Mouse (Mus musculus) cerebellum, adult 2 months (tissue): Measurements from ENCODE around the gene Abhd16a. TPM values are rescaled to one million over a fixed set of nuclear protein-coding genes. Genes with fewer than 3 reads are reported as not detected.

ENCODE experiments used
- DNase-seq, 2 experiments: peaks; one replicate each; pipeline ENCODE4 v3.0.0; 2021
- H3K27ac ChIP-seq: fragments of 200-500 bp; 2 replicates; pipeline ENCODE4 v1.5.1; 2012; ENCODE audit warnings: low read length, control low read depth, inconsistent platforms; ENCODE audit not compliant: insufficient read depth
- H3K27me3 ChIP-seq: fragments of 200-500 bp; 2 replicates; pipeline ENCODE4 v1.6.1; 2012; ENCODE audit warnings: inconsistent platforms, mild to moderate bottlenecking, low read length, moderate library complexity; ENCODE audit not compliant: control insufficient read depth, insufficient read depth
- H3K4me1 ChIP-seq: fragments of 200-500 bp; 2 replicates; pipeline ENCODE4 v1.6.1; 2011; ENCODE audit warnings: low read length; ENCODE audit not compliant: control insufficient read depth, insufficient read depth
- H3K4me3 ChIP-seq: fragments of 200-500 bp; replicated peaks from 2 replicates; pipeline ENCODE3; 2011; ENCODE audit warnings: mild to moderate bottlenecking, low read depth, low read length, control low read depth; ENCODE audit not compliant: insufficient read depth
- CTCF ChIP-seq: fragments of 200-500 bp; IDR thresholded peaks from 2 replicates; pipeline ENCODE4 v1.5.1; 2011; ENCODE audit warnings: low read depth, mild to moderate bottlenecking, control low read depth, low read length, moderate library complexity, borderline replicate concordance; ENCODE audit not compliant: insufficient read depth
- POLR2A ChIP-seq: fragments of 200-500 bp; IDR thresholded peaks from 2 replicates; pipeline ENCODE4 v1.6.1; 2011; ENCODE audit warnings: low read length, control low read depth, borderline replicate concordance; ENCODE audit not compliant: insufficient read depth
- WGBS: fragments of 180-500 bp; shearing (Covaris S2); methylation state at CpG from one replicate; pipeline ENCODE4 v1.1.7; 2018; 5-methylcytosine and 5-hydroxymethylcytosine counted together
- polyA plus RNA-seq: library from polyadenylated mRNA; depleted of rRNA; stranded (reverse); fragments of >200 nt; gene quantifications from 2 replicates; pipeline ENCODE4 v1.2.3, GENCODE M21; 2012; rRNA removed

Gene Abhd16a
- polyA plus RNA-seq, result 337 and 394 TPM in 2 replicates

DNA sequence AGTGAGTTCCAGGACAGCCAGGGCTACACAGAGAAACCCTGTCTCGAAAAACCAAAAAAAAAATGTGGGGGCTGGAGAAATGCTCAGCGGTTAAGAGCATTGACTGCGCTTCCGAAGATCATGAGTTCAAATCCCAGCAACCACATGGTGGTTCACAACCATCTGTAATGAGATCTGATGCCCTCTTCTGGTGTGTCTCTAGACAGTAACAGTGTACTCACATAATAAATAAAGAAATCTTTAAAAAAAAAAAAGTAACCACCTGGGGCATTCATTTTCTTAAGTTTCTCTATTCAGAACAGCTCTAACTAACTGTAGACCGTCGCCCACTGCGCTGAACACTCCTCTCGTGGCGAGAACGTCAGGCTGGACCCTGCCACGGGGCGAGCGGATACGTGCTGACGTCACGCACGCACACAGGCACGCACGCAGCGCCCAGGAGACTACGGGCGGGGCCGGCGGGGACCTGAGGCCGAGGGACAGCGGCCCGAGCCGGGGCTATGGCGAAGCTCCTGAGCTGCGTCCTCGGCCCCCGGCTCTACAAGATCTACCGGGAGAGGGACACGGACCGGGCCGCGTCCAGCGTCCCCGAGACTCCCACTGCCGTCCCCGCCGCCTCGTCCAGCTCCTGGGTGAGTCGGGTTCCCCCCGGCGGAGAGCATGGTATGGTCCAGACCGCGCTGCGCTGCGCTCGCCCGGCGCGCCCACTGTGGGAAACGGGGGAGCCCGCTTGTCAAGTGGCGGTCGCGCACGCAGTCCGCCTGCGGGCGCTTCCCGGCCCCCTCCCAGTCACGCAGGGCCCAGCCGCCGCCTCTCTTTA is at the start of gene Abhd16a:
Abhd16a (plus strand) TSS at position 439 of the 820 bp plus-strand sequence.
- Histone ChIP-seq H3K4me3 (peak within 1 kb of the TSS; percentile 80), H3K27me3 (no peaks in the 10 kb centered on the region), H3K4me1 (peaks cover 25% of the 10 kb centered on the region; the same call in 1 of the 2 replicates), H3K27ac (peak within 1 kb of the TSS; percentile 100)
- peak; percentile 96 to 98 for DNase-seq
- WGBS, result 3% methylated on average over 67 of the region's 67 CpGs
- peak; percentile 82 for TF ChIP-seq POLR2A
- no peak for TF ChIP-seq CTCF

- 91% methylated on average over 4 of the region's 4 CpGs for WGBS
- TF ChIP-seq CTCF (no peak), POLR2A (no peak)
- Histone ChIP-seq H3K4me3 (no peak overlapping the region), H3K4me1 (no peaks in the 10 kb centered on the region), H3K27me3 (no peaks in the 10 kb centered on the region), H3K27ac (no peak overlapping the region)
- DNase-seq, result no peak
These were observed 45.3 kb upstream of the Abhd16a start for GRCm38 (mm10) chr17:35043794-35044193.

- Histone ChIP-seq H3K27ac (no peak overlapping the region), H3K27me3 (no peaks in the 10 kb centered on the region), H3K4me3 (no peak overlapping the region), H3K4me1 (peaks cover 4% of the 10 kb centered on the region; the same call in 1 of the 2 replicates)
- no peak for DNase-seq
- WGBS, result 82% methylated on average over 7 of the region's 7 CpGs
- TF ChIP-seq POLR2A (no peak), CTCF (no peak)
These were observed 43.9 kb upstream of the Abhd16a start for GRCm38 (mm10) chr17:35044904-35045806.

DNA sequence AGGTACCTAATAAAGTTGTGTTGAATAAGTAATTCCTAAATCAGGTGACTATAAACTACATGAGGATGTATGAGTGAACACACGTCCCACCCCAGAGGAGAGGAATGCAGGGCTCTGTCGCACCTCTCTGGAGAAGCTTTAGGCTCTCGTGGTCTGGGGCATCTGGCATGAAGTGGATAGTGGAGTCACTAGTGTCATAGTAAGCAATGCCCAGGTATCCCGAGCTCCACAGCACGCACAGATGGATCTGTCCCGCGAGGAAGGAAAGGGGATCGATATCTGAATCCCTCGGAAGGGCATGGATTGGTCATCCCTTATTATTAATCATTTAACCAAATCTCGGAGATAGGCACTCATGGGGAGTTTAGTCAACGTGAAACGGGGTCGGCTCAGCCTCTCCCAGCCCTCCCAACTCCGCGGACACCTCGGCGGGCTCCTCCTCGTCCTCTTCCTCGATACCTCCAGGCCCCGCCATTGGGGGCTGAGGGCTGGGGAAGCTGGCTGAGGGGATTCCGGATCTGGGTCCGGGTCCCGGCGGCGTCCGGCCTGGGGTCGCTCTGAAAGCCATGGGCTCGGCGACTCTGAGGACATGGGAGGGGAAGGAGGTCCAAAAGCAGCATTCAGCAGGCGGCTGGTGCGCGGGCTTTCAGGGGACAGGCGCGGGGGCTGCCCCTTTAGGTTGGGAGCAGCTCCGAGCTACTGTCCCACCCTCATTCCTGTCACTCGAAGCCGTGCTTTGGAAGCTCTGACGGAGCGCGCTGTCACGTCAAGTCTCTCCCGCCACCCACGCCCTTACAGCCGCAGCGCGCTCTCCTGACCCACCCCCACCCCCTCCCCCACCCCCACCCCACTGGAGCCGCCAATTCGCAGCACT is 43.0 kb upstream of the Abhd16a start:
- DNase-seq, result no peak
- no peak overlapping the region for H3K27ac ChIP-seq
- 4% methylated on average over 48 of the region's 48 CpGs for WGBS
- TF ChIP-seq POLR2A, result no peak
- TF ChIP-seq CTCF, result no peak
- peaks cover 4% of the 10 kb centered on the region; the same call in 1 of the 2 replicates for H3K4me1 ChIP-seq
- peak overlapping the region; percentile 62 for H3K4me3 ChIP-seq
- H3K27me3 ChIP-seq, result no peaks in the 10 kb centered on the region

DNA sequence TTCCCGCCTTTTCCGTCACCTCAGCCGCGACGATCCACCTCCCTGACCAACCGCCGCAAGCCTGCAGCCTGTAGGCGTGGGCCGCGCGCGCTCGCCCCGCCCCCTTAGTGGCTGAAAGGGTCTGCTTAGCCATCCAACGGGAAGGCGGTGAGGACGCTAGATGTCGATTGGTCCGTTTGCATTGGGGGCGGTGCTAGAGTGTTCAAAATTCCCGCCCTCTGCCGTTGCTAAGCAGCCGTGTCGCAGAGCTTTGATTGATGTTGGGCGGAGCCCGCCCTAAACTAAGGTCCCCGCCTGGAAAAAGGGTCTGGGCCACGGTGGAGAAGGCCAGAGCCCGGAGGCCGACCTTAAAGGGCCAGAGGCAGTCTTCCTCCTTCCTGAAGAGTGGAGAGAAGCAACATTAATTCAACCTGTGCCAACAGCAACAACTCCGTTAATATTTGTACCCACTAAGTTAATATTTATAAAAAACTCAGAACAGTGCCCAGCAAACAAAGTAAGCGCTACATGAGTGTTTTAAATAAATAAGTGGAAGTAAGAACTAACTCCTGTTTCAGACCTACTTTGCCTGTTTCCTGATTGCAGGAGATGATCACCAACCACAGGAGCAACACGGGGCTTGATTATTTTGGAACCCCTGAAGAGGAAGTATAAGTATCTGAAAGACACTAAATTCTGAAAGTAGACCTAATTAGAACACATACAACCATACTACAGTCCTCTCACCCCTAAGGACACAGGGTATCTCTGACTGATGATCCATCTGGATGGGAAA is 42.2 kb upstream of the Abhd16a start, which contains the start of gene Msh5:
Msh5 (minus strand) TSS at position 65 of the 775 bp plus-strand sequence.
- DNase-seq, result peak; percentile 95 to 96
- no peaks in the 10 kb centered on the region for H3K27me3 ChIP-seq
- no peak within 1 kb of the TSS for H3K27ac ChIP-seq
- H3K4me1 ChIP-seq, result peaks cover 4% of the 10 kb centered on the region
- WGBS, result 3% methylated on average over 33 of the region's 33 CpGs
- peak within 1 kb of the TSS; percentile 62 for H3K4me3 ChIP-seq
- TF ChIP-seq POLR2A (0 out of 2 replicates have a peak, but pooled peaks have one; percentile 19), CTCF (no peak)

- H3K4me1 ChIP-seq, result peaks cover 11% of the 10 kb centered on the region
- H3K27me3 ChIP-seq, result no peaks in the 10 kb centered on the region
- TF ChIP-seq CTCF, result no peak
- no peak for TF ChIP-seq POLR2A
- DNase-seq, result no peak
- WGBS, result 37% methylated on average over 1 of the region's 1 CpGs
- H3K27ac ChIP-seq, result no peak overlapping the region
- no peak overlapping the region for H3K4me3 ChIP-seq
These were observed 41.4 kb upstream of the Abhd16a start for GRCm38 (mm10) chr17:35047688-35048087.
